Mouse (Mus musculus) heart, adult 2 months (tissue): ENCODE measurements around the gene Mon1b. TPM values are rescaled to one million over a fixed set of nuclear protein-coding genes. Genes with fewer than 3 reads are reported as not detected.

ENCODE experiments used
- DNase-seq, 2 experiments: peaks; one replicate each; pipeline ENCODE4 v3.0.0; 2021
- H3K27ac ChIP-seq: fragments of 200-600 bp; 2 replicates; pipeline ENCODE4 v1.8.1; 2022
- H3K27me3 ChIP-seq: fragments of 200-500 bp; 2 replicates; pipeline ENCODE4 v1.6.1; 2012; ENCODE audit warnings: mild to moderate bottlenecking, low read length, inconsistent platforms, mixed read lengths; ENCODE audit not compliant: control insufficient read depth, insufficient read depth
- H3K36me3 ChIP-seq: fragments of 200-500 bp; 2 replicates; pipeline ENCODE4 v1.6.1; 2012; ENCODE audit warnings: low read length, inconsistent platforms; ENCODE audit not compliant: control insufficient read depth, insufficient read depth
- H3K4me1 ChIP-seq: fragments of 200-500 bp; 2 replicates; pipeline ENCODE4 v1.6.1; 2011; ENCODE audit warnings: low read length; ENCODE audit not compliant: control insufficient read depth, insufficient read depth
- H3K4me3 ChIP-seq: fragments of 200-600 bp; 2 replicates; pipeline ENCODE4 v1.8.1; 2022
- H3K79me2 ChIP-seq: fragments of 200-500 bp; replicated peaks from 2 replicates; pipeline ENCODE4 v1.6.1; 2012; ENCODE audit warnings: mild to moderate bottlenecking, inconsistent platforms, low read length, moderate library complexity, mixed read lengths; ENCODE audit not compliant: control insufficient read depth, insufficient read depth
- H3K9ac ChIP-seq: fragments of 200-500 bp; 2 replicates; pipeline ENCODE4 v1.6.1; 2012; ENCODE audit warnings: low read depth, mild to moderate bottlenecking, control low read depth, inconsistent platforms, low read length, mixed read lengths
- CTCF ChIP-seq: fragments of 200-600 bp; IDR thresholded peaks from 2 replicates; pipeline ENCODE4 v1.8.1; 2022; ENCODE audit warnings: antibody characterized with exemption, mild to moderate bottlenecking, moderate library complexity
- EP300 ChIP-seq: fragments of 200-500 bp; IDR thresholded peaks from 2 replicates; pipeline ENCODE4 v1.6.1; 2011; ENCODE audit warnings: low read depth, low read length, control low read depth; ENCODE audit not compliant: insufficient read depth
- POLR2A ChIP-seq: fragments of 200-500 bp; IDR thresholded peaks from 2 replicates; pipeline ENCODE4 v1.6.1; 2011; ENCODE audit warnings: mild to moderate bottlenecking, low read depth, low read length, control low read depth; ENCODE audit not compliant: insufficient read depth
- whole genome bisulfite sequencing: fragments of 180-500 bp; shearing (Covaris S2); methylation state at CpG from one replicate; pipeline ENCODE4 v1.1.7; 2018; 5-methylcytosine and 5-hydroxymethylcytosine counted together
- intact Hi-C: fragments of 180-260 bp; cut with DNase I; formaldehyde crosslinking; loops from one replicate; pipeline ENCODE4 v1.15.1; 2025
- polyA plus RNA-seq: library from polyadenylated mRNA; depleted of rRNA; stranded (reverse); fragments of >200 nt; gene quantifications from 2 replicates; pipeline ENCODE4 v1.2.3, GENCODE M21; 2012
- total RNA-seq, 2 experiments: library from RNA; stranded (reverse); gene quantifications; 2 replicates each; pipeline ENCODE4 v1.2.3; 2021

Gene Mon1b
- total and polyA plus RNA-seq, 3 experiments = 3.3 to 6.6 (median 6.2) TPM

DNA sequence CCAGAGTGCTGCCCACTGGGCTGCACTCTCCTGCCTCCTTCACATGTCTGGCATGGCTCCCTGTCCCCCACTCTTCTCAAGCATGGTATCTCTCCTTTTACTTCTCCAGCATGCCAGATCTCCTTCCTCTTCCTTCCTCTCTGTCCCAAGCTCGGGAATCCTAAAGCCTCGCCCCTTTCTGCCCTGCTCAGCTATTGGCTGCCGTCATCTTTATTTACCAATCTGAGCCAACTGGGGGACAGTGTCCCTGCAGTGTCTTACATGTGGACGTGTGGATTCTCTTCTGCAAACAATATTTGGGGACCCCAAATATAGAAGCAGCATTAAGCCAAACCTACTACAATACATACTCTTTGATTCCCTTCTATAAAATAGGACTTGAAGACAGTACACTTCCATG, 17.8 kb downstream of the Mon1b start:
- no peaks in the 10 kb centered on the region for H3K36me3 ChIP-seq
- WGBS = 39% methylated on average over 4 of the region's 4 CpGs
- intact Hi-C loops = no loop called here
- H3K4me3 ChIP-seq = no peak overlapping the region
- no peaks in the 10 kb centered on the region for H3K27me3 ChIP-seq
- no peak for TF ChIP-seq EP300
- TF ChIP-seq POLR2A = no peak
- TF ChIP-seq CTCF = no peak
- no peaks in the 10 kb centered on the region for H3K79me2 ChIP-seq
- no peak for DNase-seq
- no peak overlapping the region for H3K9ac ChIP-seq
- no peak overlapping the region for H3K27ac ChIP-seq
- no peaks in the 10 kb centered on the region for H3K4me1 ChIP-seq

DNA sequence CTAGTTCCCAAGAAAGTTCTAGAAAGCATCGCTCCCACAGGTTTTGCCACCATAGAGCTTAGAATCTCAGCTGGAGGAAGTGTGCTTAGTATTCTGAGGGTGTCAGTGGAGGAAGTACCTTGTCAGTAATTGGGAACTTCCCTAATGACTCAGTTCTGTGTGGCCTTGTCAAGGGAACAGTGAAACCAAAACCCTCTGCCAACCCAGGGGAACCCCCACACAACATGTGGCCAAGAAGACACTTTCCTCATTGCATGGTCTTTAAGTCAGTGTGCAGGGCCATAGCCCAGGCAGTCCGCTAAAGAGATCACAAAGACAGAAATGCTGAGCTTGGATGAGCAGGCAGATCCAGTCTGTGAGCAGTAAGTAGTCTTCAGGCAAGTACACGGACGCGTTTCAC, 20.8 kb downstream of the Mon1b start:
- no peaks in the 10 kb centered on the region for H3K4me1 ChIP-seq
- no peak overlapping the region for H3K9ac ChIP-seq
- no peaks in the 10 kb centered on the region for H3K27me3 ChIP-seq
- no peak for TF ChIP-seq POLR2A
- no peak for TF ChIP-seq CTCF
- TF ChIP-seq EP300 = no peak
- H3K4me3 ChIP-seq = no peak overlapping the region
- DNase-seq = no peak
- H3K36me3 ChIP-seq = no peaks in the 10 kb centered on the region
- intact Hi-C loops = no loop called here
- no peaks in the 10 kb centered on the region for H3K79me2 ChIP-seq
- H3K27ac ChIP-seq = no peak overlapping the region
- 79% methylated on average over 5 of the region's 5 CpGs for WGBS

DNA sequence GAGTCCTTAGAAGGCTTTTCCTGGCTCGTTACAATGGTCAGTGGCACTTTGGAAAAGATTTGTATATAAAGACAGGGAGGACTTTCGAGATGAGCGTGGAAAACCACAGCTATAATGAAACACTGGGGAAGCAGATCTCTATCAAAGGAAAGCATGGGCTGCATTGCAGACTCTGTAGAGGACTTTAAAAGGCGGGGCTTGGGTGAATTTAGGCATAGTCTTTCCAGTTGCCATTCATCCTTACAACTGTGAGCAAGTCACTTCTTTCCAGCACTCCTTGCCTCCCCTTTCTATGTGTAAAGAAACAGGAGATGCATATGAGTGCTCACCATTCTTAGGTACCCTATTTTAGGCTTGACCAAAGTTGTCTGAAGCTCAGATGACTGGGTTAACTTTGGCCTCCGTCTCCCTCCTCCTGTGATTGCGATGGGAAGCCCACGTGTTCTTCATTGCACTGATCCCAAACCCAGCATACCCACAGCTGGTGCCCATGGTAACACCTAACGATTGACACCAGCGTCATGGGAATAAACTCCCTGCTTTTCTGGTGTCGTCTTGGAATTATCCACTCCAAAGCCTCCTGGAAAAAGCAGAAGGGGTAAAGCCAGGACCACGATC, 21.4 kb downstream of the Mon1b start:
- intact Hi-C loops = no loop called here
- DNase-seq = no peak
- WGBS = 81% methylated on average over 11 of the region's 11 CpGs
- no peaks in the 10 kb centered on the region for H3K79me2 ChIP-seq
- no peaks in the 10 kb centered on the region for H3K4me1 ChIP-seq
- no peak for TF ChIP-seq CTCF
- TF ChIP-seq EP300 = no peak
- no peak for TF ChIP-seq POLR2A
- H3K27me3 ChIP-seq = no peaks in the 10 kb centered on the region
- no peak overlapping the region for H3K9ac ChIP-seq
- H3K4me3 ChIP-seq = no peak overlapping the region
- H3K27ac ChIP-seq = no peak overlapping the region
- H3K36me3 ChIP-seq = no peaks in the 10 kb centered on the region

DNA sequence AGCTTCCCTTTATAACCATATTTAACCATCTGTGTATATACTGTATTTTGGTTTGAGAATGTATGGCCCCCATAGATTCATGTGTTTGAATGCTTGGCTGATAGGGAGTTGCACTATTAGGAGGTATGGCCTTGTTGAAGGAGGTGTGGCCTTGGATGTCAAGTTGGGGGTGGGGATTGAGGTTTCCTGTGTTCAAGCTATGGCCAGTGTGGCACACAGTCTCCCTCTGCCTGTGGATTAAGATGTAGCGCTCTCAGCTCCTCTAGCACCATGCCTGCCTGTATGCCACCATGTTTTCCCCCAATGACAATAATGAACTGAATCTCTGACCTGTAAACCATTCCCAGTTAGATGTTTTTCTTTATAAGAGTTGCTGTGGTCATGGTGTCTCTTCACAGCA, 24.7 kb downstream of the Mon1b start:
- TF ChIP-seq POLR2A = no peak
- TF ChIP-seq CTCF = no peak
- no peak for TF ChIP-seq EP300
- Histone ChIP-seq H3K27ac (no peak overlapping the region), H3K27me3 (no peaks in the 10 kb centered on the region), H3K4me1 (no peaks in the 10 kb centered on the region), H3K4me3 (no peak overlapping the region), H3K36me3 (no peaks in the 10 kb centered on the region), H3K79me2 (no peaks in the 10 kb centered on the region), H3K9ac (no peak overlapping the region)
- no peak for DNase-seq
- WGBS = 100% methylated on average over 1 of the region's 1 CpGs
- intact Hi-C loops = loop anchor here (10.0 kb wide), 2 partner anchors 195 to 775 kb away; partner anchors contain the start of gene Wwox

DNA sequence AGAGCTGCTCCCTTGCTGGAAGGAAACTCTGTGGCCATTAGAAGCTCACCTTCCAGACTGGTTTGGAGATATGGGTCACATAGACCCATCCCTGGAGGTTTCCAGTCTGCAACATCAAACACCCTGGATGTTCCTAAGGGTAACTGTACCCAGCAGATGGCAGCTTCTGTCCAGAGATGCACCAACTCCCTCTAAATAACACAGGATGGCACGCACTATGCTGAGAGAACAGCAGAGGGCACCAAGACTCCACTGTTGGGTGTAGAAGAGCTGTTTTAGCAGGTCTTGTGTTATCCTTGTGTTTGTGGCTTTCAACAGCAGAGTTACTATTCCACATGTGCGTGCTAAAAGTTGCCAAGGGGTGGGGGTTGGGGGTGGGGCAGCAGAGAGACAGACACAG, 29.2 kb downstream of the Mon1b start:
- TF ChIP-seq EP300 (peak; percentile 75; the same call in 1 of the 2 replicates), CTCF (peak; percentile 82), POLR2A (no peak)

DNA sequence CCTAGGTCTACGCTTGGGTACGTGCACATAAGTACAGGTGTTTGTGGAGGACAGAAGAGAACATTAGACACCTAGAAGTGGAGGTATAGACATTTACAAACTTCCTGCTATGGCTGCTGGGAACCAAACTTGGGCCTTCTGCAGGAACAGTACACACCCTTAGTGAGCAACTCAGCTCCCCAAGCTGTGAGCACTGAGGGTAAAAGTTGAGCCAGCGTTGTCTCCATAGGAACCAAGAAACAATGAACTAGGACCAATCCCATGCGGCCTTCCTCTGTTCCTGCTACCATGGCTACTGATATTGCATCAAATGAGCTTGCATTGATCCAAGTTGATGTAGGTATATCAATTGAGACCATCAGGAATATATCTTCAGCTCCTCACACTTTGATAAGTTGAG, 29.6 kb downstream of the Mon1b start:
- TF ChIP-seq POLR2A (no peak), CTCF (no peak), EP300 (no peak)
- Histone ChIP-seq H3K9ac (no peak overlapping the region), H3K4me3 (no peak overlapping the region), H3K36me3 (no peaks in the 10 kb centered on the region), H3K27me3 (no peaks in the 10 kb centered on the region), H3K4me1 (no peaks in the 10 kb centered on the region), H3K27ac (no peak overlapping the region), H3K79me2 (no peaks in the 10 kb centered on the region)
- DNase-seq = no peak
- WGBS = 69% methylated on average over 4 of the region's 4 CpGs
- intact Hi-C loops = loop anchor here (2.0 to 10.0 kb wide), 4 partner anchors 190 to 770 kb away; partner anchors contain the start of gene Wwox

More for the DNA sequence above, 29.2 kb downstream of the Mon1b start:
- no peaks in the 10 kb centered on the region for H3K79me2 ChIP-seq
- no peak overlapping the region for H3K9ac ChIP-seq
- WGBS = 11% methylated on average over 2 of the region's 2 CpGs
- no peak overlapping the region for H3K27ac ChIP-seq
- H3K4me3 ChIP-seq = no peak overlapping the region
- no peaks in the 10 kb centered on the region for H3K27me3 ChIP-seq
- intact Hi-C loops = loop anchor here (1.0 to 10.0 kb wide), 5 partner anchors 190 to 770 kb away; partner anchors contain the start of gene Wwox
- H3K4me1 ChIP-seq = no peaks in the 10 kb centered on the region
- peak; percentile 64 to 76 for DNase-seq
- no peaks in the 10 kb centered on the region for H3K36me3 ChIP-seq
